Mouse (Mus musculus): ENCODE results near the gene Prmt7. TPM values are rescaled to one million over a fixed set of nuclear protein-coding genes. Genes with fewer than 3 reads are reported as not detected.

Prmt7 gene
- polyA plus RNA-seq, 1 experiment from 2014 or later, result 20.1 TPM

DNA sequence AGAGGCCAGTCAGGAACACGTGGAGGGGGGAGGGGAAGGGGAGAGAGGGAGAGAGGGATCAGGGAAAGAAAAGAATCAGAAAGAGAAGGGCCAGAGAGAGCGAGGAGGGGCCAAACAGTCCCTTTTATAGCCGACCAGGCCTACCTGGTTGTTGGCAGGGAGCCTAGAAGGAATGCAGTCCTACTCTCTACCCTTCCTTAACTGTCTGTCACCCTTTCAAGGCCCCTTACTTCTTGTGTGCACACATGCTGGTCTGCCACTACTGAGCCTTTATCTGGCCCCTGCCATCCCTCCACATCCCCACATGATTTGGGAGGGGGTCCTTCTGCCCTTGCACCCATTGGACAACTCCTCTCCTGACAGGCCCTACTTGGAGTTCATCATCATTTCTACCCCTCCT lies 78.0 kb downstream of the Prmt7 start:
- WGBS (ENCODE audit: insufficient replicate concordance), result 16% methylated on average over 3 of the region's 3 CpGs
- Histone ChIP-seq H3K27me3 (no peaks in the 10 kb centered on the region), H3K4me2 (no peak overlapping the region), H3K27ac (replicated peaks) (no peak overlapping the region), H3K4me1 (replicated peaks) (no peaks in the 10 kb centered on the region; the same call in 1 of the 2 replicates), H3K36me3 (replicated peaks) (no peaks in the 10 kb centered on the region), H3K9me3 (replicated peaks) (no peaks in the 10 kb centered on the region), H3K4me3 (replicated peaks) (no peak overlapping the region), H3K9ac (no peak overlapping the region)
- ATAC-seq (ENCODE audit: insufficient read depth), result no peak

DNA sequence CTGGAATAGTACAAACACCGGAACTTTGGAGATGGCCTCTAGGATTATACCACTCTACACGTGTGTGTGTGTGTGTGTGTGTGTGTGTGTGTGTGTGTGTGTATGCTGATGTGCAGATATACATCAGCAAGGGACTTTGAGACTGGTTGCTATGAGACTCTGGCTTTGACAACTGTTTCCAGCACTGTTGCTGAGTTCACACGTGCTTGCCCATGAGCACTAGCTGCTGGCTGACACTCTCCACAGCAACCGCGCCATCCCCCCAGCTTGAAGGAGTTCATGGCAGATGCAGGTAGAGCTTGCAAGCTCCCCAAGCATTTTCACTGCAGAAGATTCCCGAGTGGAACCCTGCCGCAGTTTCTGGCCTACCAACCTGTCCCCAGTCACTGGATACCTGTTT lies 78.7 kb downstream of the Prmt7 start:
- H3K9ac ChIP-seq, result no peak overlapping the region
- H3K36me3 ChIP-seq (replicated peaks), result no peaks in the 10 kb centered on the region
- no peaks in the 10 kb centered on the region for H3K27me3 ChIP-seq
- H3K4me3 ChIP-seq (replicated peaks), result no peak overlapping the region
- no peak overlapping the region for H3K4me2 ChIP-seq
- no peaks in the 10 kb centered on the region for H3K9me3 ChIP-seq (replicated peaks)
- no peak overlapping the region for H3K27ac ChIP-seq (replicated peaks)
- WGBS (ENCODE audit: insufficient replicate concordance), result 51% methylated on average over 7 of the region's 7 CpGs
- no peak for ATAC-seq (ENCODE audit: insufficient read depth)
- no peaks in the 10 kb centered on the region; the same call in 1 of the 2 replicates for H3K4me1 ChIP-seq (replicated peaks)

DNA sequence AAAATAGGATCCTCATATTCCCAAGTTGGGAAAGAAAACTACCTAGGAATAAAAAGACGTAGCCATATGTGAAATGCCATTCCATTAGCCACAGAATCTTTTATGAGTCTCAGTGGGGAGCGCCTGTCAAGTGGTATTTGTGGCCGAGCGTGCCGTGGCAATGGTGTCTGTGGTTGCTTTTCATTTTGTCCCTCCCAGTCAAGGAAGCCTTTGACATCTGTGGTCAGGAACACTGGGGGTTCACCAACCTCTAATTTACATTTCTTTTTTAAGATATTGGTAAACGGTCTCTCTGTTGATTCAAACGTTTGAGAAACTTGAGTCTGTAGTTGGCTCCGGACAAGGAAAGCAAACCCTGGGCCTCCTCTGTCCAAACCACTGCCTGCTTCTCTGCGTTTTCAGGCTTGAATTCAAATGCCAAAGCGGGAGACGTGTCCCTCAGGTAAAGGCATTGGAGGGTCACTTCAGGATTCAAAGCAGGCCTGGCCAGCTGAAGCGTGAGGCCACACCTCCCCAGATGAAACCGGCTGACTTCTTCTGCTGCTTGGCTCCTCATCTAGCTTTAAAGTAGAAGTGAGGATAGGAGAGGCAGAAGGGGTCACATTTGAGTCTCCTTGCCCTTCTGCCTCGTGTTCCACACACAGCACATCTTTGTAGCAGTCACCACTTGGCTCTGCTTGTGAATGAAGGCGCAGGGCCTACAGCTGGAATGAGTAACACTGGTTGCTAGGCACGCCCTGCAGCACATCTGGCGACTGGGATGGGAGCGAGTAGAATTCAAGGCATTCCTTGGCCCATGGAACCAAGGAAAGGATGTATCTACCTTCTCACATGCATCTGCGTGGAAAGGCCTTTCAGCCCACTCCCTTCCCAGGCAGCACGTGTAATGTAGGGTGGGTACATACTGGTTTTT lies 82.0 kb downstream of the Prmt7 start:
- ATAC-seq (ENCODE audit: insufficient read depth), result no peak
- no peak overlapping the region for H3K27ac ChIP-seq (replicated peaks)

DNA sequence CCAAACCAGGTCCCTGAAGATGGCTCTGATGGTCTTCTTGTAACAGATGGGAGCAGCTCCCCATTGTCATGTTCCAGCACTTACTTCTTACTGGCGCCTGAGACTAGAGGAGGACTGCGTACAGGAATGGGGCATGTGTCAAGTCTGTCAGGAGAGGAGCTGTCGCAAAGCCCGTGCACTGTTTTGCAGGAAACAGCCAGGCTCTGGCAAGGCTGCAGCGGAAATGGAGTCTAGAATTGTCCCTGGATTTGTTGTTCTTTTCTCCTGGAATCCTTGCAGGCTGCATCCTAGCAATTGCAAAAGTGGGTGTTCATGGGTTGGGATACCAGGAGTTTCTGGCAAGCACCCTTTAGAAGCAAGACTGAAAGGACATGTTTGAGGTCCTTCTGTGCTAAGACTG lies 87.5 kb downstream of the Prmt7 start:
- ATAC-seq (ENCODE audit: insufficient read depth), result no peak
- H3K27me3 ChIP-seq, result no peaks in the 10 kb centered on the region
- H3K4me1 ChIP-seq (replicated peaks), result no peaks in the 10 kb centered on the region
- no peaks in the 10 kb centered on the region for H3K36me3 ChIP-seq (replicated peaks)
- H3K4me3 ChIP-seq (replicated peaks), result no peak overlapping the region
- no peak overlapping the region for H3K9ac ChIP-seq
- H3K27ac ChIP-seq (replicated peaks), result no peak overlapping the region
- H3K9me3 ChIP-seq (replicated peaks), result no peaks in the 10 kb centered on the region
- H3K4me2 ChIP-seq, result no peak overlapping the region
- WGBS (ENCODE audit: insufficient replicate concordance), result 42% methylated on average over 5 of the region's 5 CpGs

More for the DNA sequence above, 82.0 kb downstream of the Prmt7 start:
- Histone ChIP-seq H3K4me1 (replicated peaks) (no peaks in the 10 kb centered on the region), H3K4me2 (no peak overlapping the region), H3K36me3 (replicated peaks) (no peaks in the 10 kb centered on the region), H3K4me3 (replicated peaks) (no peak overlapping the region), H3K9me3 (replicated peaks) (no peaks in the 10 kb centered on the region), H3K27me3 (no peaks in the 10 kb centered on the region), H3K9ac (no peak overlapping the region)
- WGBS (ENCODE audit: insufficient replicate concordance), result 32% methylated on average over 20 of the region's 20 CpGs

DNA sequence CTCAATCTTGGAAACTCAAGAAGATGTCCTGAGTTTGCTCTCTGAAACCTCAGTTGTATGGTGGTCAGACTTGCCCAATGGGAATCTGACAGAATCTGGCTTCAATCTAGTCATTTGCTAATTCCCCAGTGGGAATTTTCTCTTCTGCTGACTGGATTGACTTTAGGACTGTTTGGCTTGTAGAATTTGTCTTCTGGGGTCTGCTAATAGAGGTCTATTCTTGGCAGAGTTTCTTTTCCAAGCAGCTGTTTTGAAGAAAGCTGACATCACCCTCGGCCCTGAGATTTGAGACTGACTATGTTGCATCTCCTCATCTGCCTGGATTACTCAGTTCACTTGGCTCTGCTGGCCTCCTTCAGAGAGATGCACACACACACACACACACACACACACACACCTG lies 88.1 kb downstream of the Prmt7 start:
- H3K4me2 ChIP-seq, result no peak overlapping the region
- H3K4me3 ChIP-seq (replicated peaks), result no peak overlapping the region
- 30% methylated on average over 1 of the region's 1 CpGs for WGBS (ENCODE audit: insufficient replicate concordance)
- no peaks in the 10 kb centered on the region for H3K27me3 ChIP-seq
- ATAC-seq (ENCODE audit: insufficient read depth), result no peak
- H3K9ac ChIP-seq, result no peak overlapping the region
- no peaks in the 10 kb centered on the region for H3K36me3 ChIP-seq (replicated peaks)
- no peaks in the 10 kb centered on the region for H3K9me3 ChIP-seq (replicated peaks)
- no peaks in the 10 kb centered on the region for H3K4me1 ChIP-seq (replicated peaks)
- H3K27ac ChIP-seq (replicated peaks), result no peak overlapping the region

DNA sequence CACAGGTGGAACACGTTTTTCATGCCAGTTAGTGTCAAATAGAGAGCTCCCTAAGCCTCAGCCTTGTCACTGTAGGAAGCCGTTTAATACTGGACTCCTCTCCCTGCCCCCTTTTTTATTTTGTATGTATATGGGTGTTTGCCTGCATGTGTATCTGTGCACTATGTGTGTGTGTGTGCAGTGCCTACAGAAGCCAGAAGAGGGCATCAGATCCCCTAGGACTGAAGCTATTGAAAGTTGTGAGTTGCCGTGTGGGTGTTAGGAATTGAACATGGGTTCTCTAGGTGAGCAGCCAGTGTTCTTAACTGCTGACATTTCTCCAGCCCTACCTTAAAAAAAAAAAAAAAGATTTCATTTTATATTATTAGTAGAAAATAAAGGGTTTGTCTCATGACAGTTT lies 89.0 kb downstream of the Prmt7 start:
- no peaks in the 10 kb centered on the region for H3K9me3 ChIP-seq (replicated peaks)
- 59% methylated on average over 3 of the region's 3 CpGs for WGBS (ENCODE audit: insufficient replicate concordance)
- H3K4me1 ChIP-seq (replicated peaks), result no peaks in the 10 kb centered on the region
- no peaks in the 10 kb centered on the region for H3K36me3 ChIP-seq (replicated peaks)
- no peak overlapping the region for H3K9ac ChIP-seq
- ATAC-seq (ENCODE audit: insufficient read depth), result no peak
- H3K27me3 ChIP-seq, result no peaks in the 10 kb centered on the region
- H3K4me3 ChIP-seq (replicated peaks), result no peak overlapping the region
- no peak overlapping the region for H3K4me2 ChIP-seq
- no peak overlapping the region for H3K27ac ChIP-seq (replicated peaks)

DNA sequence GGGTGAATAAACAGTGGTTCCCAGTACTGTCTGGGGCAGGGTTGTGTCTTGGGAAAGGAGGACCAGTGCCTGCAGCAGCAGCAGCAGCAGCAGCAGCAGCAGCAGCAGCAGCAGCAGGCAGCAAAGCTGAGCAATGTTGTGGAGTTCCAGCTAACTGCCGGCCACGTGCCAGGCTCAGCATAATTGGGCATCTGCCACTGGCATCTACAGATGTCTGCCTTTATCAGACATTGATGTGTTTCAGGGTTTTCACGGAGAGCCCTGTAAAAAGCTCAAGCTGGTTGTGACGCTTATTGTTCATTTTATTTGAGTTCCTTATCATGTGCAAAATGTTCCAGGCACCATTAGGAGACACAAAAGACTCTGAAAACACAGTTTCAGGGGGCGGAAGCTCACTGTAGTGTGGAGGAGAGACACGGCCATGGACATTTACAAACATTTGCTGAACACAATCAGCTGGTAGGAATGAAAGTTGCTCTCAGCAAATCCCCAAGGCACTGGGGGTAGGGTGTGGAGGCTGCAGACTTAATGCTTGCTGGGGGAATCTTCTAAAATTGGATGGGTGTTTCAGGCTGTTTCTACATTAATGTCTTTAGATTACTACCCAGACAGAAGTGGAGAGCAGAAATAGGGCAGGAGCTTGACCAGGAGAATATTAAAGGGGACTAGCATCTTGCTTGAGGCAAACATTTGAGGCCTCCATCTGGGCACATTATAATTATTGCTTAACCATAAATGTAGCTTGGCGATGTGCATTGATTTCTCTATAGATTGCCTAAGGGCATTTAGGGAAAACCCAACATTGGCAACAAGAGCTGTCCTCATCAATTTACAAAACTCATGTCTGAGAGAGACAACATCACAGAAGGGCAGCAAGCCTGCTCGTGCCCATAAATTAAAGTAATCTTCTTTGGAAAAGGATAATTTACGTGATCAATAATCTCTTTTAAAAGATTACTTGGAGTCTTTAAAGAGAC lies 90.3 kb downstream of the Prmt7 start:
- Histone ChIP-seq H3K36me3 (replicated peaks) (no peaks in the 10 kb centered on the region), H3K9me3 (replicated peaks) (no peaks in the 10 kb centered on the region), H3K4me1 (replicated peaks) (no peaks in the 10 kb centered on the region), H3K4me3 (replicated peaks) (no peak overlapping the region), H3K9ac (no peak overlapping the region), H3K27me3 (no peaks in the 10 kb centered on the region), H3K4me2 (no peak overlapping the region), H3K27ac (replicated peaks) (no peak overlapping the region)
- WGBS (ENCODE audit: insufficient replicate concordance), result 55% methylated on average over 9 of the region's 9 CpGs
- ATAC-seq (ENCODE audit: insufficient read depth), result no peak

Other genes starting within 250 kb of the Prmt7 start
- 10.6 and 11.9 TPM in 2 replicates for gene Slc12a4, start 244.8 kb upstream of the Prmt7 start, polyA plus RNA-seq (2015; fragmentation: Nextera tagmentation; extraction: Ambion mirVana)
- gene Dpep3, start 231.5 kb upstream of the Prmt7 start, polyA plus RNA-seq (2015; fragmentation: Nextera tagmentation; extraction: Ambion mirVana), result not detected in 2 replicates
- gene Dus2, start 219.6 kb upstream of the Prmt7 start, polyA plus RNA-seq (2015; fragmentation: Nextera tagmentation; extraction: Ambion mirVana), result 10.5 and 12.0 TPM in 2 replicates
- gene Dpep2nb, start 205.0 kb upstream of the Prmt7 start, polyA plus RNA-seq (2015; fragmentation: Nextera tagmentation; extraction: Ambion mirVana), result not detected in 2 replicates
- 9.8 and 10.0 TPM in 2 replicates for gene Ddx28, start 199.1 kb upstream of the Prmt7 start, polyA plus RNA-seq (2015; fragmentation: Nextera tagmentation; extraction: Ambion mirVana)
- 2.6 and 3.0 TPM in 2 replicates for gene Nfatc3, start 152.1 kb upstream of the Prmt7 start, polyA plus RNA-seq (2015; fragmentation: Nextera tagmentation; extraction: Ambion mirVana)
- gene Esrp2, start 74.0 kb upstream of the Prmt7 start, polyA plus RNA-seq (2015; fragmentation: Nextera tagmentation; extraction: Ambion mirVana), result 13.3 and 17.0 TPM in 2 replicates
- gene Pla2g15, start 60.5 kb upstream of the Prmt7 start, polyA plus RNA-seq (2015; fragmentation: Nextera tagmentation; extraction: Ambion mirVana), result 7.8 and 8.7 TPM in 2 replicates
- gene Slc7a6, start 42.1 kb upstream of the Prmt7 start, polyA plus RNA-seq (2015; fragmentation: Nextera tagmentation; extraction: Ambion mirVana), result 5.1 and 6.0 TPM in 2 replicates
- 11.0 and 11.4 TPM in 2 replicates for gene Slc7a6os, start within 50 bp of the Prmt7 start, polyA plus RNA-seq (2015; fragmentation: Nextera tagmentation; extraction: Ambion mirVana)
- gene Smpd3, start 127.1 kb downstream of the Prmt7 start, polyA plus RNA-seq (2015; fragmentation: Nextera tagmentation; extraction: Ambion mirVana), result 0.54 and 0.56 TPM in 2 replicates
- 2.4 and 2.5 TPM in 2 replicates for gene Zfp90, start 204.4 kb downstream of the Prmt7 start, polyA plus RNA-seq (2015; fragmentation: Nextera tagmentation; extraction: Ambion mirVana)